In genomic region chrX:165326939-165327698, GRCm38 (mm10) we compare ENCODE assay signal across 7 mouse cellular contexts. TPM values are rescaled to one million over a fixed set of nuclear protein-coding genes. Genes with fewer than 3 reads are reported as not detected.
DNase-seq lines count a peak whose midpoint lies in the region; ATAC-seq and TF ChIP-seq lines count a peak whose summit lies in the region.

Glra2 (minus strand) TSS chrX:165327393.

- H3K4me3 ChIP-seq in lung, embryonic 14.5 days (ENCODE audit: low read depth, low read length), result no peak within 1 kb of the TSS
- H3K4me3 ChIP-seq in lung, adult 2 months (replicated peaks; ENCODE audit: extremely low read depth, low read depth, low read length), result no peak within 1 kb of the TSS
- peak within 1 kb of the TSS; percentile 26 for H3K4me3 ChIP-seq in forebrain, embryonic 14.5 days (ENCODE audit: low read depth, low read length)
- H3K4me3 ChIP-seq in midbrain, postnatal 0 days (ENCODE audit: low read depth, low read length), result peak within 1 kb of the TSS; percentile 39

- 11% methylated on average over 12 of the region's 12 CpGs for WGBS in lung, embryonic 14.5 days
- WGBS in lung, adult 2 months, result 19% methylated on average over 12 of the region's 12 CpGs
- WGBS in forebrain, embryonic 14.5 days, result 21% methylated on average over 12 of the region's 12 CpGs
- 18% methylated on average over 12 of the region's 12 CpGs for WGBS in midbrain, postnatal 0 days

- peak within 1 kb of the TSS; percentile 32; the same call in 1 of the 2 replicates for H3K4me2 ChIP-seq in lung, embryonic 14.5 days
- peak within 1 kb of the TSS; percentile 51 for H3K4me2 ChIP-seq in forebrain, embryonic 14.5 days (ENCODE audit: low read length)
- peak within 1 kb of the TSS; percentile 52 for H3K4me2 ChIP-seq in midbrain, postnatal 0 days (ENCODE audit: low read depth, low read length, poor library complexity, severe bottlenecking)

- DNase-seq in lung, embryonic 14.5 days, result peak; percentile 82
- no peak for DNase-seq in lung, adult 2 months
- peak; percentile 26 to 37 for DNase-seq in cerebellum, postnatal 25 days
- peak; percentile 68 for DNase-seq in forebrain, embryonic 14.5 days (ENCODE audit: low spot score)
- peak; percentile 3 to 32 for DNase-seq in layer of hippocampus, postnatal 14 days (ENCODE audit: low spot score in 2 of 2)
- DNase-seq in midbrain, postnatal 0 days (ENCODE audit: low spot score), result peak; percentile 65

- H3K4me1 ChIP-seq in lung, embryonic 14.5 days (ENCODE audit: insufficient read depth), result no peaks in the 10 kb centered on the region
- no peaks in the 10 kb centered on the region for H3K4me1 ChIP-seq in lung, adult 2 months (ENCODE audit: control insufficient read depth, insufficient read depth, low read length)
- no peaks in the 10 kb centered on the region for H3K4me1 ChIP-seq in forebrain, embryonic 14.5 days (ENCODE audit: control insufficient read depth, insufficient read depth, low read length)
- H3K4me1 ChIP-seq in midbrain, postnatal 0 days (ENCODE audit: insufficient read depth, low read length), result no peaks in the 10 kb centered on the region

- no peaks in the 10 kb centered on the region for H3K9me3 ChIP-seq in lung, embryonic 14.5 days (ENCODE audit: low read depth, low read length)
- no peaks in the 10 kb centered on the region for H3K9me3 ChIP-seq in forebrain, embryonic 14.5 days (replicated peaks; ENCODE audit: control insufficient read depth, low read length)
- H3K9me3 ChIP-seq in midbrain, postnatal 0 days (ENCODE audit: low read length), result no peaks in the 10 kb centered on the region

- no peak for TF ChIP-seq CTCF in lung, embryonic 14.5 days (IDR thresholded peaks at IDR 0.05; ENCODE audit: low read depth)
- TF ChIP-seq CTCF in lung, adult 2 months (IDR thresholded peaks at IDR 0.05; ENCODE audit: insufficient read depth, low read length), result no peak
- no peak for TF ChIP-seq CTCF in midbrain, postnatal 0 days (IDR thresholded peaks at IDR 0.05)

- H3K9ac ChIP-seq in lung, embryonic 14.5 days, result no peak within 1 kb of the TSS
- peak within 1 kb of the TSS; percentile 46; the same call in 1 of the 2 replicates for H3K9ac ChIP-seq in forebrain, embryonic 14.5 days (ENCODE audit: low read length)
- peak within 1 kb of the TSS; percentile 39; the same call in 1 of the 2 replicates for H3K9ac ChIP-seq in midbrain, postnatal 0 days (replicated peaks; ENCODE audit: low read length, poor library complexity, severe bottlenecking)

- no peak within 1 kb of the TSS for H3K27ac ChIP-seq in lung, embryonic 14.5 days (ENCODE audit: low read depth)
- H3K27ac ChIP-seq in forebrain, embryonic 14.5 days (ENCODE audit: low read depth, low read length), result no peak within 1 kb of the TSS
- no peak within 1 kb of the TSS for H3K27ac ChIP-seq in midbrain, postnatal 0 days (ENCODE audit: low read depth, low read length)

- no peak for ATAC-seq in lung, embryonic 14.5 days (ENCODE audit: insufficient read depth)
- peak; percentile 80; the same call in 1 of the 2 replicates for ATAC-seq in forebrain, embryonic 14.5 days
- ATAC-seq in midbrain, postnatal 0 days (ENCODE audit: low FRiP score), result no peak; the same call in 1 of the 2 replicates
- ATAC-seq in megakaryocyte, adult 5-6 weeks (ENCODE audit: poor library complexity, severe bottlenecking), result no peak

- no peaks in the 10 kb centered on the region for H3K36me3 ChIP-seq in lung, embryonic 14.5 days (ENCODE audit: insufficient read depth)
- no peaks in the 10 kb centered on the region for H3K36me3 ChIP-seq in forebrain, embryonic 14.5 days (ENCODE audit: control insufficient read depth, insufficient read depth, low read length)
- H3K36me3 ChIP-seq in midbrain, postnatal 0 days (ENCODE audit: insufficient read depth, low read length), result no peaks in the 10 kb centered on the region

- no peaks in the 10 kb centered on the region for H3K27me3 ChIP-seq in lung, embryonic 14.5 days (ENCODE audit: insufficient read depth, low read length)
- no peaks in the 10 kb centered on the region for H3K27me3 ChIP-seq in forebrain, embryonic 14.5 days (replicated peaks; ENCODE audit: control insufficient read depth, insufficient read depth, low read length)
- no peaks in the 10 kb centered on the region for H3K27me3 ChIP-seq in midbrain, postnatal 0 days (ENCODE audit: insufficient read depth, low read length)

- TF ChIP-seq POLR2A in lung, adult 2 months (IDR thresholded peaks at IDR 0.05; ENCODE audit: borderline replicate concordance, extremely low read depth, low read depth, low read length), result no peak

RNA-seq across cellular contexts. Expression of gene Glra2, which starts in this region (rescaled TPM):
- not detected in 2 replicates for polyA plus RNA-seq in lung, embryonic 14.5 days (2014; fragmentation: Nextera tagmentation; extraction: Ambion mirVana)
- not detected in 2 replicates for polyA plus RNA-seq in lung, adult 2 months (2012; rRNA removed)
- 6.5 and 11.5 TPM in 2 replicates for polyA plus RNA-seq in forebrain, embryonic 14.5 days (2014; fragmentation: Nextera tagmentation; extraction: Ambion mirVana)
- 10 to 100 TPM; 16.6 to 16.7 TPM for total RNA-seq in layer of hippocampus, postnatal 14 days (2021)
- total RNA-seq in midbrain, postnatal 0 days (2014; rRNA removed), result 92.1 and 93.0 TPM in 2 replicates
- 47.3 and 56.5 TPM in 2 replicates for polyA plus RNA-seq in midbrain, postnatal 0 days (2015; fragmentation: Nextera tagmentation; extraction: Ambion mirVana)
- total RNA-seq in megakaryocyte, adult 5-6 weeks (2015), result not detected in 2 replicates
- total RNA-seq in megakaryocyte, adult 5-6 weeks (2017), result not detected in 2 replicates

Comparison
In these comparisons a context has a peak if more than half of its experiments do, and no peak if none do; other contexts are left out.
1. RNA of gene Glra2 (total RNA-seq): 92.1 to 93.0 TPM in midbrain, postnatal 0 days and 16.6 to 16.7 TPM in layer of hippocampus, postnatal 14 days; not detected in megakaryocyte, adult 5-6 weeks; every median in the first group is over 10 times any median in the second.
2. Peak in DNase-seq and H3K4me2 ChIP-seq in lung, embryonic 14.5 days; RNA of the gene not detected or under 1 TPM.
3. H3K4me3 ChIP-seq: peak in forebrain, embryonic 14.5 days (single experiment) and midbrain, postnatal 0 days (single experiment); none in lung, embryonic 14.5 days (single experiment) and lung, adult 2 months (single experiment).
4. Peak in every context shown above with its lines, with median percentiles within 50 percentile points of each other: H3K4me2 ChIP-seq.